Mouse (Mus musculus) liver, embryonic 14 days (tissue): Measurements from ENCODE around the gene Scgb2b20. TPM values are rescaled to one million over a fixed set of nuclear protein-coding genes. Genes with fewer than 3 reads are reported as not detected.

Source experiments
- polyA plus RNA-seq: library from polyadenylated mRNA; depleted of rRNA; stranded (reverse); fragments of >200 nt; gene quantifications from 2 replicates; pipeline ENCODE4 v1.2.3, GENCODE M21; 2012; rRNA removed

The Scgb2b20 gene
- polyA plus RNA-seq, result not detected in 2 replicates

GRCm38 (mm10) chr7:33366222-33366621 lies at the start of gene Scgb2b20:
Gene Scgb2b20, minus strand, starts transcription at chr7:33366322.

GRCm38 (mm10) chr7:33372934-33373333 lies 6.8 kb upstream of the Scgb2b20 start, which contains the start of gene Scgb1b20:
Gene Scgb1b20, plus strand, starts transcription at chr7:33373234.

Other genes starting within 250 kb of the Scgb2b20 start
- not detected in 2 replicates for gene Scgb2b18, start 192.5 kb downstream of the Scgb2b20 start, polyA plus RNA-seq
- not detected in 2 replicates for gene Scgb1b18, start 180.8 kb downstream of the Scgb2b20 start, polyA plus RNA-seq
- not detected in 2 replicates for gene Scgb2b19, start 86.0 kb downstream of the Scgb2b20 start, polyA plus RNA-seq
- gene Scgb1b19, start 79.0 kb downstream of the Scgb2b20 start, polyA plus RNA-seq, result not detected in 2 replicates
- gene Scgb1b20, start 6.9 kb upstream of the Scgb2b20 start, polyA plus RNA-seq, result not detected in 2 replicates
- not detected in 2 replicates for gene Scgb2b21, start 154.1 kb upstream of the Scgb2b20 start, polyA plus RNA-seq